Mouse (Mus musculus) lung, embryonic 15.5 days (tissue): ENCODE results near the gene Tasp1. TPM values are rescaled to one million over a fixed set of nuclear protein-coding genes. Genes with fewer than 3 reads are reported as not detected.
"Not testable (repeated sequence)": the region's sequence is repeated elsewhere in the genome, so short reads cannot be mapped to it uniquely, and the experiment has no call there.

Source experiments
- ATAC-seq: fragments of 200-750 bp; cut with Nextera tagmentation; 2 replicates; pipeline ENCODE4 v1.8.0; 2017; ENCODE audit warnings: moderate number of reproducible peaks, borderline replicate concordance; ENCODE audit not compliant: low FRiP score, low TSS enrichment; ENCODE audit errors: extremely low read depth
- H3K27ac ChIP-seq: fragments of 300-500 bp; sonication (generic); 2 replicates; pipeline ENCODE4 v1.5.1; 2015; ENCODE audit warnings: moderate library complexity, mild to moderate bottlenecking, inconsistent platforms
- H3K27me3 ChIP-seq: fragments of 300-500 bp; sonication (generic); 2 replicates; pipeline ENCODE4 v1.6.1; 2015; ENCODE audit warnings: inconsistent platforms
- H3K36me3 ChIP-seq: fragments of 300-500 bp; sonication (generic); 2 replicates; pipeline ENCODE4 v1.6.1; 2015; ENCODE audit warnings: inconsistent platforms
- H3K4me1 ChIP-seq: fragments of 300-500 bp; sonication (generic); 2 replicates; pipeline ENCODE4 v1.6.1; 2015; ENCODE audit warnings: inconsistent platforms
- H3K4me2 ChIP-seq: fragments of 300-500 bp; sonication (generic); 2 replicates; pipeline ENCODE4 v1.6.1; 2015; ENCODE audit warnings: inconsistent platforms, mild to moderate bottlenecking, moderate library complexity
- H3K4me3 ChIP-seq: fragments of 300-500 bp; sonication (generic); 2 replicates; pipeline ENCODE4 v1.5.1; 2015; ENCODE audit warnings: mild to moderate bottlenecking, inconsistent platforms
- H3K9ac ChIP-seq: fragments of 300-500 bp; sonication (generic); 2 replicates; pipeline ENCODE4 v1.6.1; 2015; ENCODE audit warnings: inconsistent platforms
- H3K9me3 ChIP-seq: fragments of 300-500 bp; sonication (generic); 2 replicates; pipeline ENCODE4 v1.6.1; 2016; ENCODE audit warnings: inconsistent platforms
- WGBS: fragments of 180-500 bp; shearing (Covaris S2); methylation state at CpG from one replicate; pipeline ENCODE4 v1.1.7; 2015; 5-methylcytosine and 5-hydroxymethylcytosine counted together
- polyA plus RNA-seq: library from polyadenylated mRNA; unstranded; fragments of >200 nt; fragmentation: Nextera tagmentation; extraction: Ambion mirVana; gene quantifications from 2 replicates; pipeline ENCODE4 v1.2.1, GENCODE M21; 2015

Tasp1 gene
- polyA plus RNA-seq, 1 experiment from 2014 or later = 25.1 TPM

DNA sequence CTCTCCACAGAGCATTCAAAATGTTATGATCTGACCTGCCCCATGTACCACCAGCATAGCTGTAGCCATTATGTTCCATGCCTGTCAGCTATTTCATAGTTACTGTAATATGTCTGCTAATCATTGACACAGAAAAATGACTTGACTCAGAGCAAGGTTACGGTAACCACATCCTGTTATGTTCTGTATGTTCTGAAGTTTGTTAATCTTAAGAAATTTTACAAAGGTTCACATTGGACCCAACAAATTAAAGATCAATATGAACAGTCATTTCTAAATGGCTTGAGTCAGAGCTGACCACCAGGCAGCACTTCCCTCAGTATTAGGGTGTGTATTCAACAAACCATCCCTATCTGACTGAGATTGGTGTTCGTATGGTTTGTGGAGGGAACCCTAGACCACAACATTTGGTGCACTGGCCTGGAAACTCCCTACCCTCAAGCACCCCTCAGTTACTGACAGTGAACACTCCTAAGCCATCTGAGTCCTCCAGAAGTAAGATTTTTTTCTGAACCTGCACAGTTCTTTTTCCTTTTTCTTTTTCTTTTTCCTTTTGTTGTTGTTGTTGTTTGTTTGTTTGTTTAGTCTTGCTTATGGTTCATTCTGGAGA lies 24.0 kb downstream of the Tasp1 start:
- no peaks in the 10 kb centered on the region for H3K4me1 ChIP-seq
- 88% methylated on average over 2 of the region's 2 CpGs for WGBS
- no peak overlapping the region for H3K4me3 ChIP-seq
- no peaks in the 10 kb centered on the region for H3K9me3 ChIP-seq
- no peak overlapping the region for H3K27ac ChIP-seq
- peaks cover 8% of the 10 kb centered on the region for H3K36me3 ChIP-seq
- no peak for ATAC-seq
- no peaks in the 10 kb centered on the region for H3K27me3 ChIP-seq
- no peak overlapping the region for H3K9ac ChIP-seq
- no peak overlapping the region for H3K4me2 ChIP-seq

DNA sequence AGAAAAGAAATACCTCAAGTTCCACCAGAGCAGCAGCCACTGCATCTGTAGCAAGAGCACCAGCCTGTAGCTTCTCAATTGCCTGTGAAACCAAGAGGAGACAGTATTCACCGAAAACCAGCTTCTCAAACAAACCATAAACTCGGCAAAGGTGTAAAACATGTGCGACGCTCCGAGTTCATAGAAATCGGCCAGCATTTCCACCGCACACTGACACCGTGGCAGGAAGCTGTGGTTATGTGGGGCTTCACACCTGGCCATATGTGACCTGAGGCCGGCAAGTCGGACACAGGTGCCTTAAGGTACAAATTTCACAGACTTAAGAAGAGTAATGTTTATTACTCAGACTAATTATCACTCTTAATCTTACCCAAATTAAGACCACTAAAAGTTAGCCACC lies 24.5 kb downstream of the Tasp1 start:
- Histone ChIP-seq H3K36me3 (peaks cover 5% of the 10 kb centered on the region), H3K27ac (no peak overlapping the region), H3K4me3 (no peak overlapping the region), H3K27me3 (no peaks in the 10 kb centered on the region), H3K4me2 (no peak overlapping the region), H3K9ac (no peak overlapping the region), H3K9me3 (no peaks in the 10 kb centered on the region), H3K4me1 (no peaks in the 10 kb centered on the region)
- ATAC-seq = no peak
- WGBS = 89% methylated on average over 10 of the region's 10 CpGs

- no peak overlapping the region for H3K9ac ChIP-seq
Observed at GRCm38 (mm10) chr2:140037459-140037858, 29.1 kb downstream of the Tasp1 start.

DNA sequence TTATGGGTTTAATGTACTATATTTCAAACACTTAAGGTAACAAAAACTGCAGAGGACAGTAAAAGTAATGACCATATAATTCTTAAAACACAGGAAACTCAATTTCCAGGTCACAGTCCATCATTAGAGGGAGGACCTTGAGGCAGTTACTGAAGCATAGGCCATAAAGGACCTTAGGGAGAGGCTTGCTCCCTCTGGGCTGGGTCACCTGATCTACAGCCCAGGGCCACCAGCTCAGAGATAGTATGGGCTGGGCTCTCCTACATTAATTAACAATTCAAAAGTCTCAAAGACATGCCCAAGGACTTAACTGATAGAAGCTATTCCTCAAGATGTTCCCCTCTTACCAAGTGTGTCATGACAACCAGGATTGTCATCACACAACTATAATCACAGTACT lies 29.8 kb downstream of the Tasp1 start:
- no peak overlapping the region for H3K27ac ChIP-seq
- no peak overlapping the region for H3K4me2 ChIP-seq
- H3K9ac ChIP-seq = no peak overlapping the region
- ATAC-seq = no peak
- no peaks in the 10 kb centered on the region for H3K36me3 ChIP-seq
- no peaks in the 10 kb centered on the region for H3K9me3 ChIP-seq
- H3K4me3 ChIP-seq = no peak overlapping the region
- no peaks in the 10 kb centered on the region for H3K4me1 ChIP-seq
- no peaks in the 10 kb centered on the region for H3K27me3 ChIP-seq

More at GRCm38 (mm10) chr2:140037459-140037858, 29.1 kb downstream of the Tasp1 start:
- no peaks in the 10 kb centered on the region for H3K27me3 ChIP-seq
- no peak; the same call in 1 of the 2 replicates for ATAC-seq
- no peak overlapping the region for H3K27ac ChIP-seq
- H3K4me2 ChIP-seq = no peak overlapping the region
- H3K4me1 ChIP-seq = no peaks in the 10 kb centered on the region
- no peak overlapping the region for H3K4me3 ChIP-seq
- H3K9me3 ChIP-seq = no peaks in the 10 kb centered on the region
- 85% methylated on average over 2 of the region's 2 CpGs for WGBS
- no peaks in the 10 kb centered on the region for H3K36me3 ChIP-seq

DNA sequence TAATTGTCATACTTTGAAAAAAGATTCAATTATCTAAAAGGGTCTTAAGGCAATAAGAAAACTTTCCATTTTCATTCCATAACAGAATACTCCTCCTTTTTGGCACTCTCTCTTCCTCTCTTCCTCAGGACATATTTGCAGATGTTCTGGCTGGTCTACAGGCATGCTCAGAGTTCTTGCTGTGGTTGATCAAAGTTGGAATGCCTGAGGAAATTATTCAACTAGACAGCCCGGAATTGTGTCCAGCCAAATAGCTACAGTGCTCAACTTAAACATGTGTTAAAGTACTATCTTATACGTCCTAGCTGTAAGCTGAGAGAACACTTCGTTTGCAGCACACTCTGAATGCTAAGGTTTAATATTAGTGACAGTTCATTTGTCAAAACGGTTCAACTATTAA lies 41.7 kb downstream of the Tasp1 start:
- no peak overlapping the region for H3K9ac ChIP-seq
- peaks cover 10% of the 10 kb centered on the region; the same call in 1 of the 2 replicates for H3K36me3 ChIP-seq
- peak; percentile 86; the same call in 1 of the 2 replicates for ATAC-seq
- H3K4me3 ChIP-seq = no peak overlapping the region
- no peaks in the 10 kb centered on the region for H3K27me3 ChIP-seq
- H3K4me1 ChIP-seq = no peaks in the 10 kb centered on the region
- no peak overlapping the region for H3K4me2 ChIP-seq
- H3K9me3 ChIP-seq = no peaks in the 10 kb centered on the region
- no peak overlapping the region for H3K27ac ChIP-seq
- WGBS = 36% methylated on average over 4 of the region's 4 CpGs

- no peak overlapping the region for H3K4me3 ChIP-seq
- no peak overlapping the region for H3K27ac ChIP-seq
- no peak for ATAC-seq
- WGBS = 83% methylated on average over 3 of the region's 3 CpGs
- peaks cover 3% of the 10 kb centered on the region; the same call in 1 of the 2 replicates for H3K36me3 ChIP-seq
- H3K27me3 ChIP-seq = no peaks in the 10 kb centered on the region
- no peak overlapping the region for H3K4me2 ChIP-seq
- no peaks in the 10 kb centered on the region for H3K4me1 ChIP-seq
- H3K9ac ChIP-seq = no peak overlapping the region
- H3K9me3 ChIP-seq = no peaks in the 10 kb centered on the region
Observed at GRCm38 (mm10) chr2:140007406-140007805, 59.2 kb downstream of the Tasp1 start.

- WGBS = 85% methylated on average over 2 of the region's 2 CpGs
- H3K4me3 ChIP-seq = no peak overlapping the region
Observed at GRCm38 (mm10) chr2:139998170-139998569, 68.4 kb downstream of the Tasp1 start.

DNA sequence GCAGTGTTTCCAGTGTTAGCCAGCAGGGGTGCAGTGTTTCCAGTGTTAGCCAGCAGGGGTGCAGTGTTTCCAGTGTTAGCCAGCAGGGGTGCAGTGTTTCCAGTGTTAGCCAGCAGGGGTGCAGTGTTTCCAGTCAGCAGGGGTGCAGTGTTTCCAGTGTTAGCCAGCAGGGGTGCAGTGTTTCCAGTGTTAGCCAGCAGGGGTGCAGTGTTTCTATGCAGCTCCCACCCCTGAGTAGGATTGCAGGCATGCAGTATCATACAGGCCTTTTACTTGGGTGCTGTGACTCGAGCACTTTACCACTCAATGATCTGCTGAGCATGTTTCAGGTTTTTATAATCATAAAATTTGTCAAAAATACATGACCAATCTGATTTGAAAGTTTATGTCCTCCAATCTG lies 76.7 kb downstream of the Tasp1 start:
- H3K27ac ChIP-seq, H3K36me3 ChIP-seq, H3K4me2 ChIP-seq, H3K9ac ChIP-seq, H3K4me3 ChIP-seq, H3K4me1 ChIP-seq, H3K27me3 ChIP-seq, H3K9me3 ChIP-seq, ATAC-seq: not testable (repeated sequence)
- 89% methylated on average over 1 of the region's 1 CpGs for WGBS

More at GRCm38 (mm10) chr2:139998170-139998569, 68.4 kb downstream of the Tasp1 start:
- H3K4me2 ChIP-seq = no peak overlapping the region
- no peaks in the 10 kb centered on the region for H3K36me3 ChIP-seq
- no peaks in the 10 kb centered on the region for H3K27me3 ChIP-seq
- no peak for ATAC-seq
- no peaks in the 10 kb centered on the region for H3K9me3 ChIP-seq
- no peaks in the 10 kb centered on the region for H3K4me1 ChIP-seq
- H3K27ac ChIP-seq = no peak overlapping the region
- no peak overlapping the region for H3K9ac ChIP-seq

GRCm38 (mm10) chr2:139967451-139967850 lies 99.2 kb downstream of the Tasp1 start:
- Histone ChIP-seq H3K27ac (no peak overlapping the region), H3K27me3 (no peaks in the 10 kb centered on the region), H3K4me3 (no peak overlapping the region), H3K36me3 (no peaks in the 10 kb centered on the region), H3K9ac (no peak overlapping the region), H3K9me3 (no peaks in the 10 kb centered on the region), H3K4me1 (no peaks in the 10 kb centered on the region), H3K4me2 (no peak overlapping the region)
- ATAC-seq = 0 out of 2 replicates have a peak, but pooled peaks have one; percentile 35
- WGBS = 51% methylated on average over 2 of the region's 2 CpGs

DNA sequence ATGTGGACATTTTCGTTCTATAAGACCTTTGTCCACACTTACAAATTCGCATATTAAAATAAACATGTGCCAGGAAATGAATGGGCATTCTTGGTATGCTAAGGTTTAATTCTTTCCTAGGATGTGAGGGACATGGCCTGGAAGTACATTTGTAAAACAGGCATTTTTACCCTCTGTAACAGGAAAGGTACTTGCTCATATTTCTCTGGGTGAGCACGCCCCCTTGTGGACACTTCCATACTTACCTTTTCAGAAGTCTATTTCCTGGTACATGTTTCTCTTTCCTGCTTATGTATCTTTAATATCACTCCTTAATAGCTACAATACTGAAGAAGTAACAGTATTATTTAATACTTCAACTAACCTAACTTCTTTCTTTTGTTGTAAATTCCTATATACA lies 100.3 kb downstream of the Tasp1 start:
- ATAC-seq = no peak

DNA sequence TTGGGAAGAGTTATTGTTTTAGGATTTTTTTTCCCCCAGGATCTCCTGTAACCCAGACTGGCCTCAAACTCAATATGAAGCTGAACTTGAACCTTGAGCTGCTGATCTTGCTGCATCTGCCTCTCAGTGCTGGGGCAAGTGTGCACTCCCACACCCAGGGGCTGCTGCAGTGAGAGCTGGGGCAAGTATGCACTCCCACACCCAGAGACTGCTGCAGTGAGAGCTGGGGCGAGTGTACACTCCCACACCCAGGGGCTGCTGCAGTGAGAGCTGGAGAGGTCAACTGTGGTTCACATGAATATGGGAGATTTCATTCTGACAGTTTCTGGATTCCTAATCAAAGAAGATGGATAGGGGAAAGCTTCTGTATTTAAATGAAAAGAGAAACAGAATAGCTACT lies 117.8 kb downstream of the Tasp1 start:
- 31% methylated on average over 1 of the region's 1 CpGs for WGBS
- ATAC-seq = no peak

More for the DNA sequence above, 100.3 kb downstream of the Tasp1 start:
- Histone ChIP-seq H3K4me2 (no peak overlapping the region), H3K9ac (no peak overlapping the region), H3K9me3 (no peaks in the 10 kb centered on the region), H3K27me3 (no peaks in the 10 kb centered on the region), H3K36me3 (no peaks in the 10 kb centered on the region), H3K4me1 (no peaks in the 10 kb centered on the region), H3K27ac (no peak overlapping the region), H3K4me3 (no peak overlapping the region)
- WGBS = 52% methylated on average over 3 of the region's 3 CpGs

GRCm38 (mm10) chr2:139937581-139937980 lies 129.0 kb downstream of the Tasp1 start:
- H3K4me1 ChIP-seq = peaks cover 10% of the 10 kb centered on the region
- H3K9me3 ChIP-seq = no peaks in the 10 kb centered on the region
- no peak overlapping the region for H3K4me2 ChIP-seq
- H3K9ac ChIP-seq = no peak overlapping the region
- H3K36me3 ChIP-seq = no peaks in the 10 kb centered on the region
- no peak overlapping the region for H3K4me3 ChIP-seq
- WGBS = 68% methylated on average over 2 of the region's 2 CpGs
- no peaks in the 10 kb centered on the region for H3K27me3 ChIP-seq
- no peak for ATAC-seq
- no peak overlapping the region for H3K27ac ChIP-seq

More for the DNA sequence above, 117.8 kb downstream of the Tasp1 start:
- Histone ChIP-seq H3K9ac (no peak overlapping the region), H3K9me3 (no peaks in the 10 kb centered on the region), H3K36me3 (no peaks in the 10 kb centered on the region), H3K4me1 (no peaks in the 10 kb centered on the region), H3K4me3 (no peak overlapping the region), H3K4me2 (no peak overlapping the region), H3K27ac (no peak overlapping the region), H3K27me3 (no peaks in the 10 kb centered on the region)

- no peak overlapping the region for H3K9ac ChIP-seq
- H3K4me1 ChIP-seq = peaks cover 14% of the 10 kb centered on the region
- H3K4me3 ChIP-seq = no peak overlapping the region
- WGBS = 65% methylated on average over 10 of the region's 10 CpGs
- H3K27me3 ChIP-seq = no peaks in the 10 kb centered on the region
- no peaks in the 10 kb centered on the region for H3K9me3 ChIP-seq
- no peak overlapping the region for H3K27ac ChIP-seq
- H3K36me3 ChIP-seq = no peaks in the 10 kb centered on the region
- H3K4me2 ChIP-seq = no peak overlapping the region
- ATAC-seq = no peak
Observed at GRCm38 (mm10) chr2:139934577-139934976, 132.0 kb downstream of the Tasp1 start.
